Mouse (Mus musculus): ENCODE data around the gene Noa1. TPM values are rescaled to one million over a fixed set of nuclear protein-coding genes. Genes with fewer than 3 reads are reported as not detected.

Noa1 gene
- 9.0 and 11.2 TPM in 2 replicates for total RNA-seq (2014; rRNA removed; ENCODE audit: low replicate concordance)
- polyA plus RNA-seq (2015; fragmentation: Nextera tagmentation; extraction: Ambion mirVana), result 15.6 and 16.1 TPM in 2 replicates

GRCm38 (mm10) chr5:77309924-77310772 is at the start of gene Noa1, which contains the start of gene Polr2b:
Noa1 (minus strand) TSS chr5:77310084.
Polr2b (plus strand) TSS chr5:77310147.
- DNase-seq (ENCODE audit: low spot score), result peak; percentile 97
- H3K4me1 ChIP-seq (ENCODE audit: control insufficient read depth, insufficient read depth), result peaks cover 21% of the 10 kb centered on the region
- peak; percentile 95 for ATAC-seq (ENCODE audit: insufficient read depth, low read depth)
- peak within 1 kb of the TSS; percentile 81 for H3K4me3 ChIP-seq (ENCODE audit: low read depth, low read length)
- H3K4me2 ChIP-seq (ENCODE audit: low read depth, low read length), result peak within 1 kb of the TSS; percentile 99
- TF ChIP-seq EP300 (IDR thresholded peaks at IDR 0.05; ENCODE audit: low read depth) (0 out of 2 replicates have a peak, but pooled peaks have one; percentile 62), CTCF (IDR thresholded peaks at IDR 0.05; ENCODE audit: low read depth) (no peak)
- peaks cover 40% of the 10 kb centered on the region for H3K36me3 ChIP-seq (replicated peaks; ENCODE audit: control insufficient read depth, insufficient read depth, low read length)
- peak within 1 kb of the TSS; percentile 90 for H3K27ac ChIP-seq (ENCODE audit: low read depth)
- peak within 1 kb of the TSS; percentile 90 for H3K9ac ChIP-seq (replicated peaks; ENCODE audit: low read depth, low read length)
- no peaks in the 10 kb centered on the region for H3K27me3 ChIP-seq (ENCODE audit: control insufficient read depth, insufficient read depth, low read length)
- H3K9me3 ChIP-seq (replicated peaks; ENCODE audit: control insufficient read depth, low read length), result no peaks in the 10 kb centered on the region
- under 1% methylated on average over 82 of the region's 85 CpGs for WGBS

DNA sequence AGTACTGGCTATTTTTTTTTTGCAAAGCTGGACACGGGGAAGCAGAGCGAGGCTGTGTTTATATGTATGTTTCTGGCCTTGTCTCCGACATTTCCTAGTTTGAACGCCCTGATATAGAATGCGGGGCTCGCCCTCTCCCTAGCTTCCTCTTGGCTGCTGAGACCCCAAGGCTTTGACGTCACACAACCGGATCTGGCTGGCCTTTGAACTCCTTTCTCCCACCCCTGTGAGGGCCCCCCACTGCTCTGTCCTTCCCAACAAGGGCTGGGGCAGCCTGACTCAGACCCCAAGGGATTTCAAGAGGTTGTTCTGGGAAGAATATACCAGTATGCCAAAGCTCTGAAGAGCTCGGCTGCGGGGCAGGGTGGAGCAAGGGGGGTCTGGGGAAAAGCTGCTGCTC is 48.5 kb upstream of the Noa1 start:
- ATAC-seq (ENCODE audit: insufficient read depth, low read depth) (peak; percentile 69), DNase-seq (ENCODE audit: low spot score) (peak; percentile 66)
- H3K27me3 ChIP-seq (ENCODE audit: control insufficient read depth, insufficient read depth, low read length), result no peaks in the 10 kb centered on the region
- H3K4me3 ChIP-seq (ENCODE audit: low read depth, low read length), result peak overlapping the region; percentile 49
- H3K4me2 ChIP-seq (ENCODE audit: low read depth, low read length), result peak overlapping the region; percentile 65
- H3K27ac ChIP-seq (ENCODE audit: low read depth), result peak overlapping the region; percentile 78
- H3K9me3 ChIP-seq (replicated peaks; ENCODE audit: control insufficient read depth, low read length), result no peaks in the 10 kb centered on the region
- TF ChIP-seq EP300 (IDR thresholded peaks at IDR 0.05; ENCODE audit: low read depth) (no peak; the same call in 1 of the 2 replicates), CTCF (IDR thresholded peaks at IDR 0.05; ENCODE audit: low read depth) (no peak)
- 2% methylated on average over 10 of the region's 10 CpGs for WGBS
- peak overlapping the region; percentile 53 for H3K9ac ChIP-seq (replicated peaks; ENCODE audit: low read depth, low read length)
- no peaks in the 10 kb centered on the region for H3K36me3 ChIP-seq (replicated peaks; ENCODE audit: control insufficient read depth, insufficient read depth, low read length)
- peaks cover 13% of the 10 kb centered on the region; the same call in 1 of the 2 replicates for H3K4me1 ChIP-seq (ENCODE audit: control insufficient read depth, insufficient read depth)

DNA sequence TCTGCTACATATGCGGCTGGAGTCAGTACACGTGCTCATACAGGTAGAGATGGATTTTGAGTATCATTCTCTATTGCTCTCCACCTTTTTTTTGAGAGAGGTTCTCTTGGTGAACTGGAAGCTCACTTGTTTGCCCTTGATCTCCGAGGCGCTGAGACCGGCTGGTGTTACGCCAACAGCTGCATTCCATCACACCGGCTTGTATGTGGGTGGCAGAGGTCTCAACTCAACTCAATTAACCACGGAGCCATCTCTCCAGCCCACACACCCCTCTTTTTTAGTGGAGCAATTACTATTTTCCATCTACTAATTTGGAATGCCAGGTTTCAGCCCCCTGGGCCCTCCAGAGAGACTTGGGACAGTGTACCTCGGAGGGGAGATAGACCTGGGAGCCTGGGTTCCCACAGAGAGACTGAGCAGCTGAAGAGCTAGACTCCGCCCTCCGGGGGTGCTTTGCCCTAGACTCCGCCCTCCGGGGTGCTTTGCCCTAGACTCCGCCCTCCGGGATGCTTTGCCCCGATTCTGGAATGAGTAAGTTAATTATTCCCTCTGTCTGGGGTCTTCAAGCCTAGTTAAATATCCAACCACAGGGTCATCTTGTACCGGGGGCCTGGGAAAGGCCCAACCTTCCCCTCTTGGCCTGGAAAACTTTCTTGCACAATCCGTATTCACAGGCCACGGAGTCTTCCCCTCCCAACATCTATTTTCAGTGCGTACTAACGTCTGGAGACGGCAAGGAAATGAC is 47.7 kb upstream of the Noa1 start:
- peak overlapping the region; percentile 65 for H3K4me2 ChIP-seq (ENCODE audit: low read depth, low read length)
- peak overlapping the region; percentile 53 for H3K9ac ChIP-seq (replicated peaks; ENCODE audit: low read depth, low read length)
- H3K4me1 ChIP-seq (ENCODE audit: control insufficient read depth, insufficient read depth), result peaks cover 13% of the 10 kb centered on the region; the same call in 1 of the 2 replicates
- no peaks in the 10 kb centered on the region for H3K9me3 ChIP-seq (replicated peaks; ENCODE audit: control insufficient read depth, low read length)
- no peaks in the 10 kb centered on the region for H3K27me3 ChIP-seq (ENCODE audit: control insufficient read depth, insufficient read depth, low read length)
- H3K4me3 ChIP-seq (ENCODE audit: low read depth, low read length), result peak overlapping the region; percentile 49
- DNase-seq (ENCODE audit: low spot score) (peak; percentile 42), ATAC-seq (ENCODE audit: insufficient read depth, low read depth) (peak; percentile 66)
- TF ChIP-seq CTCF (IDR thresholded peaks at IDR 0.05; ENCODE audit: low read depth) (no peak), EP300 (IDR thresholded peaks at IDR 0.05; ENCODE audit: low read depth) (no peak)
- peak overlapping the region; percentile 78 for H3K27ac ChIP-seq (ENCODE audit: low read depth)
- WGBS, result 16% methylated on average over 22 of the region's 22 CpGs
- H3K36me3 ChIP-seq (replicated peaks; ENCODE audit: control insufficient read depth, insufficient read depth, low read length), result no peaks in the 10 kb centered on the region

GRCm38 (mm10) chr5:77355307-77356265 is 45.7 kb upstream of the Noa1 start:
- Histone ChIP-seq H3K36me3 (replicated peaks; ENCODE audit: control insufficient read depth, insufficient read depth, low read length) (peaks cover 9% of the 10 kb centered on the region; the same call in 1 of the 2 replicates), H3K9me3 (replicated peaks; ENCODE audit: control insufficient read depth, low read length) (no peaks in the 10 kb centered on the region), H3K4me1 (ENCODE audit: control insufficient read depth, insufficient read depth) (peaks cover 13% of the 10 kb centered on the region; the same call in 1 of the 2 replicates), H3K4me2 (ENCODE audit: low read depth, low read length) (no peak overlapping the region), H3K4me3 (ENCODE audit: low read depth, low read length) (no peak overlapping the region), H3K9ac (replicated peaks; ENCODE audit: low read depth, low read length) (no peak overlapping the region), H3K27ac (ENCODE audit: low read depth) (peak overlapping the region; percentile 64; the same call in 1 of the 2 replicates), H3K27me3 (ENCODE audit: control insufficient read depth, insufficient read depth, low read length) (no peaks in the 10 kb centered on the region)
- WGBS, result 70% methylated on average over 19 of the region's 19 CpGs
- DNase-seq (ENCODE audit: low spot score) (no peak), ATAC-seq (ENCODE audit: insufficient read depth, low read depth) (no peak)
- TF ChIP-seq CTCF (IDR thresholded peaks at IDR 0.05; ENCODE audit: low read depth), result no peak
- TF ChIP-seq EP300 (IDR thresholded peaks at IDR 0.05; ENCODE audit: low read depth), result no peak
